Mouse (Mus musculus): Measurements from ENCODE around the gene Mtx1. TPM values are rescaled to one million over a fixed set of nuclear protein-coding genes. Genes with fewer than 3 reads are reported as not detected.

The Mtx1 gene
- polyA plus RNA-seq, 1 experiment from 2014 or later = 188 TPM

DNA sequence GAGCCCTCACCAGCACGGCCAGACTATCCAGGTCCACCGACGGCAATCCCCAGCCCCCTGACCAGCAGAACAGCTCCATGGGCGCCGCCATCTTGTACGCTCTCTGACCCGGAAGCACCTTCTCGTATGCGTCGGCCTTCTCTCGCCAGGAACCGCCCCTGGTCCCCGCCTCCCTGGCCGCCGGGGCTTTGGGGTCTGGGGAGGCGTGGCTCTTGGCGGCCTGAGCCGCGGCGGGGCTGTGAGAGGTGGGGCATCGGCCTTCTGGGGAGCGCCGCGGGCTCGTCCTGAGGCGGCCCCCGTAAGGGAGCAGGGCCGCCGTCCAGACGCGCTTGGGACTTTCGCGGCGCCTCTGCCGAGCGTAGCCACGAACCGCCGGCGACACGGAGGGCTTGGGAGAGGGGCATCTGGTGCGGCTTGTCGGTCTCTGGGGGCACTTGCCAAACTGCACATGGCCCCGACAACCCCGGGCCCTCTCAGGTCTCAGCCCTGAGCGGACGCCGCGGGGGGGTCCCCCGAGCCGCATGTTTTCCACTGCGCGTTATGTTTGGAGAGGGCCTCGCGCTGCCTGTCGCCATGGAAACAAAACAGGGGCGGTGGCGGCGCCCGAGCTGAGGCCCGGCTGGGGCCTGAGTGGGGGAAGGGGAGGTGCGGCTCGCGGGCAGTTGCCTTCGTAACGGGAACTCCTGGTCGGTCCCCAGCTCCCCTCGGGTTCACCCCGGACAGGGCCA is 12.9 kb downstream of the Mtx1 start:
- Histone ChIP-seq H3K4me3 (ENCODE audit: low read length) (peak overlapping the region; percentile 65), H3K27me3 (ENCODE audit: control insufficient read depth, insufficient read depth, low read depth, low read length) (no peaks in the 10 kb centered on the region), H3K4me1 (replicated peaks; ENCODE audit: control insufficient read depth, insufficient read depth, low read length) (peaks cover 25% of the 10 kb centered on the region), H3K36me3 (ENCODE audit: control insufficient read depth, insufficient read depth, low read length) (peaks cover 6% of the 10 kb centered on the region), H3K9me3 (ENCODE audit: control insufficient read depth, low read length) (no peaks in the 10 kb centered on the region), H3K27ac (ENCODE audit: low read length) (peak overlapping the region; percentile 98), H3K9ac (ENCODE audit: low read length) (peak overlapping the region; percentile 81), H3K4me2 (ENCODE audit: low read depth, low read length) (peak overlapping the region; percentile 88)
- WGBS = under 1% methylated on average over 69 of the region's 69 CpGs
- ATAC-seq (ENCODE audit: low read depth) = peak; percentile 91

DNA sequence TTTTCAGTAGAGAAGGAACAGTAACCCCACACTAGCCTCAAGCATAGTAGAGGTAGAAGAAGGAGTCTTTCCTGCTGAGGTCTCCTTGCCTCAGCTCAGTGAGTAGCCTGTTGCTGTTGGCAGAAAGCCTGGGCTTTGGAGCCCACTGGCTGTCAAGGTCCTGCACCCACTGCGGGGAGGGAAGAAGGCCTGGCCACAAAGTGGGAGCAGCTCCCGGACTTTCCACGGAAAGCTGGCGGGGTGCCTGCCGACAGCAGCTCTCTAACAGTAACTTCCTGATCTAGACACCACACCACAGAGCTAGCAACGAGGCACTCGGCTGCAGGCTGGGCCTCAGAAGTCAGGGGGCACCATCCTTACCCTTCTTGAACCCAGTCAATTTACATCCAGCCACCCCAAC is 16.2 kb downstream of the Mtx1 start:
- Histone ChIP-seq H3K27me3 (ENCODE audit: control insufficient read depth, insufficient read depth, low read depth, low read length) (no peaks in the 10 kb centered on the region), H3K4me1 (replicated peaks; ENCODE audit: control insufficient read depth, insufficient read depth, low read length) (peaks cover 17% of the 10 kb centered on the region), H3K9ac (ENCODE audit: low read length) (no peak overlapping the region), H3K36me3 (ENCODE audit: control insufficient read depth, insufficient read depth, low read length) (peaks cover 19% of the 10 kb centered on the region), H3K4me3 (ENCODE audit: low read length) (no peak overlapping the region), H3K27ac (ENCODE audit: low read length) (no peak overlapping the region), H3K9me3 (ENCODE audit: control insufficient read depth, low read length) (no peaks in the 10 kb centered on the region), H3K4me2 (ENCODE audit: low read depth, low read length) (no peak overlapping the region)
- WGBS = 59% methylated on average over 7 of the region's 7 CpGs
- ATAC-seq (ENCODE audit: low read depth) = no peak

DNA sequence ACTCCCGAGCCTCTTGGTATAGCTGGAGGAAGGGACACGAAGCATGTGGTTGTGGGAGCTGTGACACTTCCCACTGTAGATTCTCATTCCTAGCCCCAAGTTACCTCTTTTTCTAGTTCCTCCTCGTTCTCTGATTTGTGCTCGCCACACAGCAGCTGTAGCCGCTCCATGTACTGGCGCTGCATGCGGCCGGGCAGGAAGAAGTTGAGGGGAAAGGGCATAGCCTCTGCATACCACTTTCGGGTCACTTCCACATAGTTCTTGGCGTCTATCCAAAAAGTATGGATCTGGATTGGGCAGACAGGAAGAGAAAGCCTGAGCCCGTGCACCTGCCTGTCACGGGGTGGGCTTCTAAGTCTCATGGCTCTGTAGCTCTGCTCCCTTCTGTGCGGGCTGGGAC is 16.7 kb downstream of the Mtx1 start:
- WGBS = 64% methylated on average over 13 of the region's 13 CpGs
- Histone ChIP-seq H3K27ac (ENCODE audit: low read length) (no peak overlapping the region), H3K36me3 (ENCODE audit: control insufficient read depth, insufficient read depth, low read length) (peaks cover 19% of the 10 kb centered on the region)

DNA sequence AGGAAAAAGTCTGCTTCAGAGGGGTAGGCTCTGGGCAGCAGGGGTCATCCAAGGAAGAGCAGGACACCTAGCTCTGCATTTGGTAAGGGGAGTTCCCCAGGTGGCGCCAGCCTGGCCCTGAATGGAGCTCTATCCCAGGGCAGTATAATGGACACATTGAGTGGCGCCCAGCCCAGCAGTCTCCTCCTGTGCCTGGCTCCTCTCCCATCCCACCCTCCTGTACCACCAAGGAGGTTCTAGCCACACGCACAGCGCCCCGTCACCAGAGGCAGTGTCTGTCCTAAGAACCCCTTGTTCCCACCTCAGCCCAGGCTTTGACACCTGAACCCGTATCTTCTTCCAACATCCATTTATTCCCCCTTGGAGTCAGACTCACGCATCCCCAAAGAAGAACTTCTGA is 17.2 kb downstream of the Mtx1 start:
- Histone ChIP-seq H3K4me2 (ENCODE audit: low read depth, low read length) (no peak overlapping the region), H3K9ac (ENCODE audit: low read length) (no peak overlapping the region), H3K9me3 (ENCODE audit: control insufficient read depth, low read length) (no peaks in the 10 kb centered on the region), H3K4me3 (ENCODE audit: low read length) (no peak overlapping the region), H3K27ac (ENCODE audit: low read length) (no peak overlapping the region), H3K36me3 (ENCODE audit: control insufficient read depth, insufficient read depth, low read length) (peaks cover 19% of the 10 kb centered on the region), H3K4me1 (replicated peaks; ENCODE audit: control insufficient read depth, insufficient read depth, low read length) (peaks cover 9% of the 10 kb centered on the region), H3K27me3 (ENCODE audit: control insufficient read depth, insufficient read depth, low read depth, low read length) (no peaks in the 10 kb centered on the region)
- 87% methylated on average over 7 of the region's 7 CpGs for WGBS
- ATAC-seq (ENCODE audit: low read depth) = no peak

More for the DNA sequence above, 16.7 kb downstream of the Mtx1 start:
- Histone ChIP-seq H3K9ac (ENCODE audit: low read length) (no peak overlapping the region), H3K27me3 (ENCODE audit: control insufficient read depth, insufficient read depth, low read depth, low read length) (no peaks in the 10 kb centered on the region), H3K4me2 (ENCODE audit: low read depth, low read length) (no peak overlapping the region), H3K9me3 (ENCODE audit: control insufficient read depth, low read length) (no peaks in the 10 kb centered on the region), H3K4me1 (replicated peaks; ENCODE audit: control insufficient read depth, insufficient read depth, low read length) (peaks cover 12% of the 10 kb centered on the region), H3K4me3 (ENCODE audit: low read length) (no peak overlapping the region)
- ATAC-seq (ENCODE audit: low read depth) = no peak

DNA sequence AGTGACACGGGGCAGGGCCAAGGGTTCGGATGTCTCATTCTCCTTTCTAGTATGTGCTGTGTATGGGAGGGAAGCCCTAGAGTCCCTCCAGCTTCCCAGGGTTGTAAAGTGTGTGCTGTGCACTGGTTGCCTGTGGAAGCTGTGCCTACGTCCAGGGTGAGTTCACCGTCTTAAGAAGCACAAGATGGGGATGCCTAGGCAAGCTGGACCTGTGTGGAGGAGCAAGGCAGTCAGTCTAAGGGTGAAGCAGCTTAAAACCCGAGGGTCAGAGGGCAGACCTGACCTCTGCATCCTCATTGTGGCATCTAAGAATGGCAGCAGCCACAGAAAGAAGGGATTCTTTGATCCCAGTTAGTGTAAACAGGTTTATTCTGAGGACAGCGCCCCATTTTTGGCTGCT is 18.2 kb downstream of the Mtx1 start:
- H3K4me1 ChIP-seq (replicated peaks; ENCODE audit: control insufficient read depth, insufficient read depth, low read length) = peaks cover 6% of the 10 kb centered on the region
- H3K4me2 ChIP-seq (ENCODE audit: low read depth, low read length) = no peak overlapping the region
- H3K9me3 ChIP-seq (ENCODE audit: control insufficient read depth, low read length) = no peaks in the 10 kb centered on the region
- H3K9ac ChIP-seq (ENCODE audit: low read length) = no peak overlapping the region
- WGBS = 82% methylated on average over 6 of the region's 6 CpGs
- H3K27ac ChIP-seq (ENCODE audit: low read length) = no peak overlapping the region
- no peak for ATAC-seq (ENCODE audit: low read depth)
- H3K27me3 ChIP-seq (ENCODE audit: control insufficient read depth, insufficient read depth, low read depth, low read length) = no peaks in the 10 kb centered on the region
- H3K36me3 ChIP-seq (ENCODE audit: control insufficient read depth, insufficient read depth, low read length) = peaks cover 19% of the 10 kb centered on the region
- no peak overlapping the region for H3K4me3 ChIP-seq (ENCODE audit: low read length)

DNA sequence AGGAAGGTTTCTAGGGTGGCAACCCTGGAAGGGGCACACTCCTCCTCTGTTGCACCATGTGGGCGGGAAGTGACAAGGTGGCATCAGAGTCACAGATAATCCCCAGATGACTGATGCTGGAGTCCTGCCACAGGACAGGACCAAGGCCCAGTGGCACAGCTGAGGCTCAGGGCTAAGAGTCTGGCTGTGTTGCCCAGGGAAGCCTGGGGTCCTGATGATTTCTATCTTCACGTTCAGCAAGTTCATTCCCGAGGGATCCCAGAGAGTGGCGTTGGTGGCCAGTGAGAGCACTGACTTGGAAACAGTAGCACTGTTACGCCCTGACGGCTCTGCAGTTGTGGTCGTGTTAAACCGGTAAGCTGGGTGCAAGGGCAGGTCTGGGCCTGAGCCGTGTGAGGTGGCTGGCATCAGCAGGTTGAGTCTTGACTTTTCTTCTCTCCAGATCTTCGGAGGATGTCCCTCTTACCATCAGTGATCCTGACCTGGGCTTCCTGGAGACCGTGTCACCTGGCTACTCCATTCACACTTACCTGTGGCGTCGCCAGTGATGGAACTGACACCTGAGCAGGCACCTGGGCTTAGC is 18.7 kb downstream of the Mtx1 start:
- no peaks in the 10 kb centered on the region for H3K9me3 ChIP-seq (ENCODE audit: control insufficient read depth, low read length)
- H3K36me3 ChIP-seq (ENCODE audit: control insufficient read depth, insufficient read depth, low read length) = peaks cover 19% of the 10 kb centered on the region
- 87% methylated on average over 13 of the region's 13 CpGs for WGBS
- no peaks in the 10 kb centered on the region for H3K27me3 ChIP-seq (ENCODE audit: control insufficient read depth, insufficient read depth, low read depth, low read length)
- H3K9ac ChIP-seq (ENCODE audit: low read length) = no peak overlapping the region
- no peak overlapping the region for H3K27ac ChIP-seq (ENCODE audit: low read length)
- H3K4me3 ChIP-seq (ENCODE audit: low read length) = no peak overlapping the region
- no peak for ATAC-seq (ENCODE audit: low read depth)
- H3K4me2 ChIP-seq (ENCODE audit: low read depth, low read length) = no peak overlapping the region
- H3K4me1 ChIP-seq (replicated peaks; ENCODE audit: control insufficient read depth, insufficient read depth, low read length) = peaks cover 9% of the 10 kb centered on the region

DNA sequence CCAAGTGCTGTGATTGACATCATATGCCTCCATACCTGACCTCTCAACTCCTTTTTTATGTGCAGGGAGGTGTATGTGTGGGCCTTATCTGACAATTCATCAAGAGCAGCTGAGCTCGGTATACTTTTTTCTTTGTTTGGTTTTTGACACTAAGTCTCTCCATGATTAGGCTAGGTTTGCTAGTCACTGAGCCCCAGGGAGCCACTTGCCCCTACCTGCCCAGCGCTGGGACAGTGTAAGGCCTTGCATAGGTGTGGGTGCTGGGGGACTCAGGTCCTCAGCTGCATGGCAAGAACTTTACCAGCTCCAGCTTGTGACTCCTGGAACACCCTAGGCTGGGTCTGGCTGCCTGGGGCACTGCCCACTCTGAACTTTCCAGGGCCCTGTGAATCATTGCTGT is 20.2 kb downstream of the Mtx1 start:
- H3K4me2 ChIP-seq (ENCODE audit: low read depth, low read length) = no peak overlapping the region
- H3K4me3 ChIP-seq (ENCODE audit: low read length) = no peak overlapping the region
- WGBS = 70% methylated on average over 2 of the region's 2 CpGs
- H3K27me3 ChIP-seq (ENCODE audit: control insufficient read depth, insufficient read depth, low read depth, low read length) = no peaks in the 10 kb centered on the region
- H3K36me3 ChIP-seq (ENCODE audit: control insufficient read depth, insufficient read depth, low read length) = peaks cover 19% of the 10 kb centered on the region
- no peak overlapping the region for H3K9ac ChIP-seq (ENCODE audit: low read length)
- no peak overlapping the region for H3K27ac ChIP-seq (ENCODE audit: low read length)
- no peak for ATAC-seq (ENCODE audit: low read depth)
- H3K9me3 ChIP-seq (ENCODE audit: control insufficient read depth, low read length) = no peaks in the 10 kb centered on the region
- peaks cover 4% of the 10 kb centered on the region for H3K4me1 ChIP-seq (replicated peaks; ENCODE audit: control insufficient read depth, insufficient read depth, low read length)

DNA sequence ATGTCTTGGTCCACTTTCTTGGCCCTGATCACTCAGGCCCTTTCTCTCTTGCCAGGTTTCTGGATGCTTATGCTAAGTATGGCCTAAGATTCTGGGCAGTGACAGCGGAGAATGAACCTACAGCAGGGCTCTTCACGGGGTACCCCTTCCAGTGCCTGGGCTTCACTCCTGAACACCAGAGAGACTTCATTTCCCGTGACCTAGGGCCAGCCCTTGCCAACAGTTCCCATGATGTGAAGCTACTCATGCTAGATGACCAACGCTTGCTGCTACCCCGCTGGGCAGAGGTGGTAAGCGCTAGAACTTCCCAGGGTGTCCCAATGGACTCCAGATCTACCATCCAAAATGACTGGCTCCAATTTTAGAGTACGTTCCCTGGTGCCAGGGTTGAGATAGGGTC is 20.8 kb downstream of the Mtx1 start:
- peaks cover 4% of the 10 kb centered on the region for H3K4me1 ChIP-seq (replicated peaks; ENCODE audit: control insufficient read depth, insufficient read depth, low read length)
- no peaks in the 10 kb centered on the region for H3K27me3 ChIP-seq (ENCODE audit: control insufficient read depth, insufficient read depth, low read depth, low read length)
- H3K36me3 ChIP-seq (ENCODE audit: control insufficient read depth, insufficient read depth, low read length) = peaks cover 19% of the 10 kb centered on the region
- H3K27ac ChIP-seq (ENCODE audit: low read length) = no peak overlapping the region
- WGBS = 88% methylated on average over 7 of the region's 7 CpGs
- H3K9ac ChIP-seq (ENCODE audit: low read length) = no peak overlapping the region
- no peak overlapping the region for H3K4me3 ChIP-seq (ENCODE audit: low read length)
- no peak overlapping the region for H3K4me2 ChIP-seq (ENCODE audit: low read depth, low read length)
- no peak for ATAC-seq (ENCODE audit: low read depth)
- H3K9me3 ChIP-seq (ENCODE audit: control insufficient read depth, low read length) = no peaks in the 10 kb centered on the region

DNA sequence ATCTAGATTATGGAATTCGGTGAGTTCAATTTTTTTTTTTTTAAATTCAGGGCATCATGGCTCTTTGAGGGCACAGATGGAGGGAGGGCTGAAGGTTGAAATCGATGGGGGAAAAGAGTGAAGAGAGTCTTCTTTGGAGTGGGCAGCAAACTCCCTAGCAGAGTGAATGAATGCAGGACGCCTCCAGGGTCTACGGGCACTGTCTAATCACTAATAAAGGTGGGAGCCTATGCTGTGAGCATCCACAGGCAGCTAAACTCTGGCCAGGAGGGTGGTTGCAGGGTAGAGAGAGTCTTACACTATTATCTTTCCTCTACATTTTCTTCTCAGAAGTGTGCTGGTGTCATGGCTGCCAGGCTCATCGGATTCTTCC is 23.8 kb downstream of the Mtx1 start:
- Histone ChIP-seq H3K4me1 (replicated peaks; ENCODE audit: control insufficient read depth, insufficient read depth, low read length) (peaks cover 4% of the 10 kb centered on the region), H3K27ac (ENCODE audit: low read length) (no peak overlapping the region), H3K27me3 (ENCODE audit: control insufficient read depth, insufficient read depth, low read depth, low read length) (no peaks in the 10 kb centered on the region), H3K9me3 (ENCODE audit: control insufficient read depth, low read length) (no peaks in the 10 kb centered on the region), H3K9ac (ENCODE audit: low read length) (peak overlapping the region; percentile 73), H3K4me3 (ENCODE audit: low read length) (peak overlapping the region; percentile 60), H3K36me3 (ENCODE audit: control insufficient read depth, insufficient read depth, low read length) (peaks cover 5% of the 10 kb centered on the region), H3K4me2 (ENCODE audit: low read depth, low read length) (peak overlapping the region; percentile 82)
- 31% methylated on average over 5 of the region's 5 CpGs for WGBS
- 0 out of 2 replicates have a peak, but pooled peaks have one; percentile 21 for ATAC-seq (ENCODE audit: low read depth)

Data from lung, embryonic 16.5 days (tissue).